Mouse (Mus musculus): ENCODE data around the gene Dynlrb2. TPM values are rescaled to one million over a fixed set of nuclear protein-coding genes. Genes with fewer than 3 reads are reported as not detected.

Gene Dynlrb2
- polyA plus RNA-seq, 1 experiment from 2014 or later: not detected

GRCm38 (mm10) chr8:116508721-116509120 is 3.9 kb downstream of the Dynlrb2 start:
- Histone ChIP-seq H3K4me3 (no peak overlapping the region), H3K27me3 (no peaks in the 10 kb centered on the region), H3K4me1 (peaks cover 5% of the 10 kb centered on the region), H3K36me3 (no peaks in the 10 kb centered on the region), H3K27ac (no peak overlapping the region), H3K9ac (no peak overlapping the region), H3K9me3 (no peaks in the 10 kb centered on the region), H3K4me2 (no peak overlapping the region)
- 90% methylated on average over 5 of the region's 5 CpGs for WGBS
- ATAC-seq (ENCODE audit: insufficient number of reproducible peaks, insufficient read depth, low FRiP score, low TSS enrichment, low read depth): no peak

- H3K27me3 ChIP-seq: no peaks in the 10 kb centered on the region
- WGBS: 69% methylated on average over 3 of the region's 3 CpGs
These were observed 4.5 kb downstream of the Dynlrb2 start for GRCm38 (mm10) chr8:116509247-116509646.

GRCm38 (mm10) chr8:116519676-116520075 is 14.9 kb downstream of the Dynlrb2 start:
- Histone ChIP-seq H3K9me3 (peaks cover 11% of the 10 kb centered on the region), H3K4me3 (no peak overlapping the region), H3K36me3 (no peaks in the 10 kb centered on the region), H3K27me3 (no peaks in the 10 kb centered on the region), H3K9ac (no peak overlapping the region), H3K4me1 (no peaks in the 10 kb centered on the region), H3K4me2 (no peak overlapping the region), H3K27ac (no peak overlapping the region)
- 85% methylated on average over 5 of the region's 5 CpGs for WGBS
- no peak for ATAC-seq (ENCODE audit: insufficient number of reproducible peaks, insufficient read depth, low FRiP score, low TSS enrichment, low read depth)

More at GRCm38 (mm10) chr8:116509247-116509646, 4.5 kb downstream of the Dynlrb2 start:
- no peak for ATAC-seq (ENCODE audit: insufficient number of reproducible peaks, insufficient read depth, low FRiP score, low TSS enrichment, low read depth)
- Histone ChIP-seq H3K9me3 (no peaks in the 10 kb centered on the region), H3K36me3 (no peaks in the 10 kb centered on the region), H3K4me3 (no peak overlapping the region), H3K4me1 (peaks cover 4% of the 10 kb centered on the region), H3K4me2 (no peak overlapping the region), H3K27ac (no peak overlapping the region), H3K9ac (no peak overlapping the region)

- WGBS: 94% methylated on average over 4 of the region's 4 CpGs
- H3K9me3 ChIP-seq: peaks cover 11% of the 10 kb centered on the region
- ATAC-seq (ENCODE audit: insufficient number of reproducible peaks, insufficient read depth, low FRiP score, low TSS enrichment, low read depth): no peak
- H3K27ac ChIP-seq: no peak overlapping the region
- H3K27me3 ChIP-seq: no peaks in the 10 kb centered on the region
- no peaks in the 10 kb centered on the region for H3K4me1 ChIP-seq
- no peak overlapping the region for H3K9ac ChIP-seq
- no peaks in the 10 kb centered on the region for H3K36me3 ChIP-seq
- no peak overlapping the region for H3K4me2 ChIP-seq
- H3K4me3 ChIP-seq: no peak overlapping the region
These were observed 16.4 kb downstream of the Dynlrb2 start for GRCm38 (mm10) chr8:116521208-116521607.

DNA sequence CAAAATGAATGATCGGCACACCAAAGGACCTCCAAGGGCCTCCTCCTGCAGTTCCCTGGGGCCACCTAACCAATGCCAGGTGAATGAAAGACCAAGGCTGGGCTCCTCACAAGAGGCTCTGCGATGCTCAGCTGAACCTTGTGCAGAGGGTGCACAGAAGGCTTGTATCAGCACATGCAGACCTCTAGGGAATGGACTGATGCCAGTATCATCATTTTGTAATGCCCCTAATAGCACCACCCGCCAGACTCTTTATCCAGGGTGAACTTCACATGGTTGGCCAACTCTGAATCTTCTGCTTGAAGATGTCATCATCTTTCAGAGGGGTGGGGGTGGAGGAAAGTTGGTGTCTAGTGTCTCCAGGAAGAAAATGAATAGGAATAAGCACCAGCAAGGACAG is 16.9 kb downstream of the Dynlrb2 start:
- ATAC-seq (ENCODE audit: insufficient number of reproducible peaks, insufficient read depth, low FRiP score, low TSS enrichment, low read depth): no peak
- Histone ChIP-seq H3K36me3 (no peaks in the 10 kb centered on the region), H3K4me1 (no peaks in the 10 kb centered on the region), H3K4me3 (no peak overlapping the region), H3K4me2 (no peak overlapping the region), H3K9me3 (peaks cover 10% of the 10 kb centered on the region), H3K9ac (no peak overlapping the region), H3K27ac (no peak overlapping the region), H3K27me3 (no peaks in the 10 kb centered on the region)
- WGBS: 80% methylated on average over 3 of the region's 3 CpGs

DNA sequence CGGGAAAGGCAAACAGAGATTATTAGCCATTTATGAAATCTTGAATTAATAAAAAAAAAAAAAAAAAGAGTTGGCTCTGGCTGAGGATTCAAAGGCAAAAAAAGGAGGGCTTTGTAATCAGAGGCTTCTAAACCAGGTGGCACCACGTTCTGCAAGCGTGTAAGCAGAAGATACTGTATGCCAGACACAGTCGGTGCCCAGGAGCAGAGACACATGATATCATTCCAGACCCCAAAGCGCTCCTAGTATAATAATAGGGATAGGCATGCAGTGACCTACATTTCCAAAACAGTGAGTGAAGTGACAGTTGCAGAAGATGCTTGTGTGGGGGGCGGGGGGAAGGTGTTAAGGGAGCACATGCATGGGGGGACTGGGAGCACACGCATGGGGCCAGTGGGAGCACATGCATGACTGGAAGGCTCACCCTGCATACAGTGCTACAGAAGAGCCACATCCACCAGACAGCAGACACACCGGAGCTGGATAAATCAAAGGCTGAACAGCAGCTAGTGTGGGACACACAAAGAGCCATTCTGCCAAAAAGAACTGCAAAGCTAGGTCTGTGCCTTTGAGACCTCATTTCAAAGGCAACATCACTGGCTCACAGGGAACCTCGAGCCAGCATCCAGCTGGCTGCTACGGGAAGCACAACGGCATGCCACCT is 17.5 kb downstream of the Dynlrb2 start:
- no peaks in the 10 kb centered on the region for H3K36me3 ChIP-seq
- H3K4me2 ChIP-seq: no peak overlapping the region
- no peak overlapping the region for H3K27ac ChIP-seq
- H3K4me1 ChIP-seq: no peaks in the 10 kb centered on the region
- 80% methylated on average over 11 of the region's 11 CpGs for WGBS
- H3K27me3 ChIP-seq: no peaks in the 10 kb centered on the region
- no peak overlapping the region for H3K9ac ChIP-seq
- no peak for ATAC-seq (ENCODE audit: insufficient number of reproducible peaks, insufficient read depth, low FRiP score, low TSS enrichment, low read depth)
- H3K4me3 ChIP-seq: no peak overlapping the region
- H3K9me3 ChIP-seq: peaks cover 4% of the 10 kb centered on the region; the same call in 1 of the 2 replicates

DNA sequence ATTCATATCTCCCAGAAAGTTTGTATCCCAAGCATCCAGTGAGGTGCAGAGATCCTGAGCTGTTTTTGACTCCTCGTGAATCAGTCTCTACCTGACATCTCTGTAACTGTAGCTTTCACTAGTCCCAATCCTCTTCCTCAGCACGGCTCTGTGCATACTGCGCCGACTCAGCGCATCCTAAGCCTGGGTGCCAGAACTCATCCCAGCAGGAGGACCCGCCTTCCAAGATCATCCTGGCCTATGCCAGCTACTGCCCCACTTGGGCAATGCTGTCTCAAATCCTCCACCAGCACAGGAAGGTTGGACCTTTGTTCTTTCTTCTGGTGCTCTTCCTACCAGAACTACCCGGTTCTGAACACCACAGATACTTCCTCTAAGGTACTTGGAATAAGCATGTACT is 20.1 kb downstream of the Dynlrb2 start:
- Histone ChIP-seq H3K4me2 (no peak overlapping the region), H3K4me3 (no peak overlapping the region), H3K9ac (no peak overlapping the region), H3K27ac (no peak overlapping the region), H3K36me3 (no peaks in the 10 kb centered on the region), H3K4me1 (no peaks in the 10 kb centered on the region), H3K9me3 (no peaks in the 10 kb centered on the region), H3K27me3 (no peaks in the 10 kb centered on the region)
- no peak for ATAC-seq (ENCODE audit: insufficient number of reproducible peaks, insufficient read depth, low FRiP score, low TSS enrichment, low read depth)
- WGBS: 77% methylated on average over 7 of the region's 7 CpGs

DNA sequence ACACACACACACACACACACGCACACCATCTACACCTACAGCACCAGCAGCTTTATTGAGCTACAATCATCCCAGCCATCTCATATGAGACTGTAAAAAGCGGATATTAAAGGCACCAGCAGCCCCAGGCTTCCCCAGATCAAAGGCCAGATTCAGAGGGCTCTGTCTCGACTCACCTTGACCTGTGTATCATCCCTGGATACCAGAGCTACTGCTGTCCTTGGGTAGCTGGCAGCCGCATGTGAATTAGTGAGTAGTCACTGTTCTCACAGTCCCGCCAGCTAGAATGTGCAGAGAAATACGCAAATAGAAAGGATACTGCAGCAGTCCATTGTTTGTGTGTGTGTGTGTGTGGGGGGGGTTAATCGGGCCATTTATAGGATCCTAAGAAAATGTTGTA is 24.0 kb downstream of the Dynlrb2 start:
- H3K9me3 ChIP-seq: no peaks in the 10 kb centered on the region
- WGBS: 78% methylated on average over 7 of the region's 7 CpGs
- H3K27ac ChIP-seq: no peak overlapping the region
- H3K4me2 ChIP-seq: no peak overlapping the region
- ATAC-seq (ENCODE audit: insufficient number of reproducible peaks, insufficient read depth, low FRiP score, low TSS enrichment, low read depth): no peak
- H3K36me3 ChIP-seq: no peaks in the 10 kb centered on the region
- H3K27me3 ChIP-seq: no peaks in the 10 kb centered on the region
- H3K4me3 ChIP-seq: no peak overlapping the region
- H3K9ac ChIP-seq: no peak overlapping the region
- no peaks in the 10 kb centered on the region for H3K4me1 ChIP-seq

DNA sequence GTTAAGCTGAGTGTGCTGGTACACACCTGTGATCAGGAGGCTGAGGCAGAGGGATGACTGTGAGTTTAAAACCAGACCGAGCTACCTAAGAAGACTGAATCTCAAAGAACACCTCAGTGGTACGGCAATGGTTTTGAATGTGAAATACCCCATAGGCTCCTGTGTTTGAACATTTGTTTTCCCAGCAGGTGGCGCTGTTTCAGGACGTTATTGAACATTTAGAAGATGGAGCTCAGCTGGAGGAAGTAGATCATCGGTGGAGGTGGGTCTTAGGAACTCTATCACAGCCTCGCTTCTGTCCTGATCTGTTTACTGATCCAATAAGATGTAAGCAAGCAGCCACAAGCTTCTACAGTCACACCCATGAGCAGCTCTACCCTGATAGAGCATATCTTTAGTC is 28.3 kb downstream of the Dynlrb2 start:
- Histone ChIP-seq H3K9ac (no peak overlapping the region), H3K36me3 (no peaks in the 10 kb centered on the region), H3K4me2 (no peak overlapping the region), H3K27ac (no peak overlapping the region), H3K4me3 (no peak overlapping the region), H3K27me3 (no peaks in the 10 kb centered on the region), H3K4me1 (no peaks in the 10 kb centered on the region), H3K9me3 (no peaks in the 10 kb centered on the region)
- 73% methylated on average over 6 of the region's 6 CpGs for WGBS
- ATAC-seq (ENCODE audit: insufficient number of reproducible peaks, insufficient read depth, low FRiP score, low TSS enrichment, low read depth): no peak

GRCm38 (mm10) chr8:116536786-116537185 is 32.0 kb downstream of the Dynlrb2 start:
- no peaks in the 10 kb centered on the region for H3K4me1 ChIP-seq
- WGBS: 79% methylated on average over 5 of the region's 5 CpGs
- no peak overlapping the region for H3K9ac ChIP-seq
- ATAC-seq (ENCODE audit: insufficient number of reproducible peaks, insufficient read depth, low FRiP score, low TSS enrichment, low read depth): no peak
- no peaks in the 10 kb centered on the region for H3K36me3 ChIP-seq
- no peaks in the 10 kb centered on the region for H3K27me3 ChIP-seq
- no peak overlapping the region for H3K4me3 ChIP-seq
- H3K9me3 ChIP-seq: no peaks in the 10 kb centered on the region
- no peak overlapping the region for H3K27ac ChIP-seq
- H3K4me2 ChIP-seq: no peak overlapping the region

GRCm38 (mm10) chr8:116538763-116539162 is 34.0 kb downstream of the Dynlrb2 start:
- Histone ChIP-seq H3K27me3 (no peaks in the 10 kb centered on the region), H3K27ac (no peak overlapping the region), H3K9ac (no peak overlapping the region), H3K36me3 (no peaks in the 10 kb centered on the region), H3K4me2 (no peak overlapping the region), H3K4me1 (no peaks in the 10 kb centered on the region), H3K9me3 (no peaks in the 10 kb centered on the region), H3K4me3 (no peak overlapping the region)
- ATAC-seq (ENCODE audit: insufficient number of reproducible peaks, insufficient read depth, low FRiP score, low TSS enrichment, low read depth): no peak; the same call in 1 of the 2 replicates
- 38% methylated on average over 7 of the region's 7 CpGs for WGBS

GRCm38 (mm10) chr8:116540136-116540535 is 35.4 kb downstream of the Dynlrb2 start:
- Histone ChIP-seq H3K36me3 (no peaks in the 10 kb centered on the region), H3K9me3 (no peaks in the 10 kb centered on the region), H3K4me1 (no peaks in the 10 kb centered on the region), H3K9ac (no peak overlapping the region), H3K4me2 (no peak overlapping the region), H3K27ac (no peak overlapping the region), H3K4me3 (no peak overlapping the region), H3K27me3 (no peaks in the 10 kb centered on the region)
- ATAC-seq (ENCODE audit: insufficient number of reproducible peaks, insufficient read depth, low FRiP score, low TSS enrichment, low read depth): no peak
- 93% methylated on average over 1 of the region's 1 CpGs for WGBS
